Mouse (Mus musculus) forebrain, embryonic 15.5 days (tissue): ENCODE measurements at regions not wholly inside any gene's neighbourhood (a gene's known extent, or its start where the extent isn't known, plus 50 kb on each side); places are given as distances from the start of the nearest gene placed in this dataset.

Experiments
- ATAC-seq: fragments of 200-750 bp; cut with Nextera tagmentation; replicated peaks from 2 replicates; pipeline ENCODE4 v1.8.0; 2017; ENCODE audit warnings: mild to moderate bottlenecking, moderate TSS enrichment, moderate library complexity
- H3K27ac ChIP-seq: fragments of 300-500 bp; sonication (generic); replicated peaks from 2 replicates; pipeline ENCODE4 v1.5.1; 2015; ENCODE audit warnings: mild to moderate bottlenecking, inconsistent platforms
- H3K27me3 ChIP-seq: fragments of 300-500 bp; sonication (generic); 2 replicates; pipeline ENCODE4 v1.6.1; 2015; ENCODE audit warnings: inconsistent platforms
- H3K36me3 ChIP-seq: fragments of 300-500 bp; sonication (generic); 2 replicates; pipeline ENCODE4 v1.6.1; 2015; ENCODE audit warnings: mild to moderate bottlenecking, inconsistent platforms
- H3K4me1 ChIP-seq: fragments of 300-500 bp; sonication (generic); 2 replicates; pipeline ENCODE4 v1.6.1; 2015; ENCODE audit warnings: inconsistent platforms
- H3K4me2 ChIP-seq: fragments of 300-500 bp; sonication (generic); replicated peaks from 2 replicates; pipeline ENCODE4 v1.6.1; 2015; ENCODE audit warnings: mild to moderate bottlenecking, inconsistent platforms
- H3K4me3 ChIP-seq: fragments of 300-500 bp; sonication (generic); 2 replicates; pipeline ENCODE4 v1.5.1; 2015; ENCODE audit warnings: mild to moderate bottlenecking, inconsistent platforms
- H3K9ac ChIP-seq: fragments of 300-500 bp; sonication (generic); replicated peaks from 2 replicates; pipeline ENCODE4 v1.6.1; 2015; ENCODE audit warnings: mild to moderate bottlenecking, inconsistent platforms
- H3K9me3 ChIP-seq: fragments of 300-500 bp; sonication (generic); 2 replicates; pipeline ENCODE4 v1.6.1; 2016; ENCODE audit warnings: inconsistent platforms
- WGBS: fragments of 180-500 bp; shearing (Covaris S2); methylation state at CpG from one replicate; pipeline ENCODE4 v1.1.7; 2015; ENCODE audit warnings: mixed read lengths; 5-methylcytosine and 5-hydroxymethylcytosine counted together

- no peak for ATAC-seq
- no peak overlapping the region for H3K27ac ChIP-seq
- no peak overlapping the region for H3K4me3 ChIP-seq
- no peaks in the 10 kb centered on the region for H3K27me3 ChIP-seq
- no peaks in the 10 kb centered on the region for H3K9me3 ChIP-seq
- no peak overlapping the region for H3K4me2 ChIP-seq
- H3K36me3 ChIP-seq: no peaks in the 10 kb centered on the region
- H3K4me1 ChIP-seq: no peaks in the 10 kb centered on the region
- 79% methylated on average over 2 of the region's 2 CpGs for WGBS
- no peak overlapping the region for H3K9ac ChIP-seq
Measured at GRCm38 (mm10) chr14:36471617-36472016, 376.9 kb downstream of the 4930474N05Rik start.

GRCm38 (mm10) chr14:36470362-36470761 lies 375.6 kb downstream of the 4930474N05Rik start:
- ATAC-seq: no peak
- H3K4me3 ChIP-seq: no peak overlapping the region
- no peak overlapping the region for H3K27ac ChIP-seq
- no peaks in the 10 kb centered on the region for H3K36me3 ChIP-seq
- no peak overlapping the region for H3K9ac ChIP-seq
- H3K4me1 ChIP-seq: no peaks in the 10 kb centered on the region
- H3K9me3 ChIP-seq: no peaks in the 10 kb centered on the region
- H3K4me2 ChIP-seq: no peak overlapping the region
- no peaks in the 10 kb centered on the region for H3K27me3 ChIP-seq
- 83% methylated on average over 1 of the region's 1 CpGs for WGBS

DNA sequence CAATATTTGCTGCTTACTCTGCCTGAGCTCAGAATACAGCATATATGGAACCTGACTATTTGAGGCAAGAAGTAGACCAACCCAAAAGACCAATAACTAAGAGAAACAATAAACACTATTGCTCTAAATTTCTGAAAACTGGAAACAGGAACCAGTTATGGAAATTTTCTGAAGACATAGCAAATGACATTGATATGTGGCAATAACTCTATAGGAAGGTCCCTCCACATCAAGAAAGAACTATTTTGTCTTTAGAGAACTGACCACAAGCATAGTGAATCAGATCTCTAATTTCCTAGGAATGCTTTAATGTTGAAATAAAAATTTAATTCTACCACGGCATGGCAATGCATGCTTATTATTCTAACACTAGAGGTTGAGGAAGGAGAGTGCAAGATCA lies 358.3 kb downstream of the 4930474N05Rik start:
- H3K36me3 ChIP-seq: no peaks in the 10 kb centered on the region
- ATAC-seq: no peak
- WGBS: 95% methylated on average over 1 of the region's 1 CpGs
- no peaks in the 10 kb centered on the region for H3K9me3 ChIP-seq
- no peaks in the 10 kb centered on the region for H3K27me3 ChIP-seq
- no peak overlapping the region for H3K4me3 ChIP-seq
- no peaks in the 10 kb centered on the region for H3K4me1 ChIP-seq
- H3K4me2 ChIP-seq: no peak overlapping the region
- H3K27ac ChIP-seq: no peak overlapping the region
- no peak overlapping the region for H3K9ac ChIP-seq

DNA sequence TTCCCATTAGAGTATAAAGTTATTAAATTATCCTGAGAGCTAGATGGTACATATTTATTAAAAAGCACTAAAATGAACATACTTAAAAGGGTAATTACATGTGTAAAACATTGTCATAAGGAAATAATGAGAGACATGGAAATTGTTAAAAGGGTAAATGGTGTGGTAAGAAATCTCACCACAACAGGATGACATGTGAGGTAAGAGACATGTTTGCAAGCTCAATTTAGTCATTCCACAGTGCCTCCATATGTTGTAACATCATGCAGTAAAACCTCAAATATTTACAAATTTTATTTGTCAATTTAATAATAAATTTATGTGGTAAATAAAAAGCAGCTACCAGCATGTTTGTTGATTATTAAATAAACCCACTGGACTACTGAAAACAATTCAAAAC lies 355.4 kb downstream of the 4930474N05Rik start:
- Histone ChIP-seq H3K4me3 (no peak overlapping the region), H3K4me1 (no peaks in the 10 kb centered on the region), H3K4me2 (no peak overlapping the region), H3K9me3 (no peaks in the 10 kb centered on the region), H3K36me3 (no peaks in the 10 kb centered on the region), H3K9ac (no peak overlapping the region), H3K27ac (no peak overlapping the region), H3K27me3 (no peaks in the 10 kb centered on the region)
- ATAC-seq: no peak

DNA sequence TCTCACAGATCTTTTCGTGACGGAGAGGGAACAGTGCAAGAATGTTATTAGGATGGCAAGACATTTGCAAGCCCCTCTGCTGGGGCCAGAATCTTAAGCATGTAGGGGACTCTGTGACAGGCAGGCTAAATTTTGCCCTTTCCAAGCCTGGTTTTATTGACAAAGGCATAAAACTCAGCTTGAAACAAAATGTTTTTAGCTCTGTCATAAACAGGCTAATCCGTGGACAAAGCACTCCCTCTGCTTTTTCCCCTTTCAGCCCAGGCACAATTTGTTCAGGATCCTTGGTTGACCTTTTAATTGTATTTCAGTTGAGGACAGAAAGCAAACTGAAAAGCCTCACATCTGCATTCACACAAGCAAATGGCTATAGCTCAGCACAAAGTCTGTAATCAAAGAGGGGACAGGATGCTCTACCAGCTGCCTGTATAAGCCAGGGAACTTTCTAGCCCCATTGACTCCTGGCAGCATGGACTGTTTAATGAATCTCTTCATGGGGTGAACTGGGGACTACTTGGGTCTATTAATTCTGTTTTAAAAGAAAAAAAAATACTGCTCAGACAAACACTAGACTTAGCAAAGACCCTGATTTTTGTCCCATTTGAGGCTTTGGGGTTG lies 320.0 kb downstream of the 4930474N05Rik start:
- WGBS: 18% methylated on average over 3 of the region's 3 CpGs
- no peak overlapping the region for H3K9ac ChIP-seq
- no peaks in the 10 kb centered on the region for H3K9me3 ChIP-seq
- H3K4me1 ChIP-seq: no peaks in the 10 kb centered on the region
- no peak overlapping the region for H3K4me2 ChIP-seq
- no peaks in the 10 kb centered on the region for H3K36me3 ChIP-seq
- ATAC-seq: no peak
- H3K27me3 ChIP-seq: no peaks in the 10 kb centered on the region
- H3K27ac ChIP-seq: no peak overlapping the region
- H3K4me3 ChIP-seq: no peak overlapping the region

DNA sequence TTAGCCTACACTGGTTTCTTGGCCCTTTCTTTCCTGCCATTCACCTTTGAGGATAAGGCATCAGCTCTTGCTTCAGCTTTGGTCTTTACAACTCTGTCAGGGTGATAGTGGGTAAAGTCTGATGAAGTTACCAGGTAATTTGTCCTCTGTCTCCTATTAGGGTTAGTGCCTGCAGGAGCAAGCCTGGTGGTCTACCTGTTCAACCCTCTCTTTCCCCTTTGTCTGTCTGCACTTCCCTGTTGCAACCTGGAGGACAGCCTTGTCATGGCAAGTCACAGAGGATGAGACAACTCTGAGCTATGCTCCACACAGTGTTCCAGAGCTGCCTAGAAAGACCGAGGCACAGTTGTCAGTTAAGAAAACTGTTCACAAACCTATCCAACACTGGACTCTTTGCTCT lies 319.5 kb downstream of the 4930474N05Rik start:
- ATAC-seq: no peak
- Histone ChIP-seq H3K4me1 (no peaks in the 10 kb centered on the region), H3K4me2 (no peak overlapping the region), H3K9ac (no peak overlapping the region), H3K4me3 (no peak overlapping the region), H3K27me3 (no peaks in the 10 kb centered on the region), H3K36me3 (no peaks in the 10 kb centered on the region), H3K27ac (no peak overlapping the region), H3K9me3 (no peaks in the 10 kb centered on the region)
- WGBS: 70% methylated on average over 1 of the region's 1 CpGs
